Mouse (Mus musculus): ENCODE data around the gene Atg4d.
"Not testable (repeated sequence)": the region's sequence is repeated elsewhere in the genome, so short reads cannot be mapped to it uniquely, and the experiment has no call there.

Gene Atg4d

DNA sequence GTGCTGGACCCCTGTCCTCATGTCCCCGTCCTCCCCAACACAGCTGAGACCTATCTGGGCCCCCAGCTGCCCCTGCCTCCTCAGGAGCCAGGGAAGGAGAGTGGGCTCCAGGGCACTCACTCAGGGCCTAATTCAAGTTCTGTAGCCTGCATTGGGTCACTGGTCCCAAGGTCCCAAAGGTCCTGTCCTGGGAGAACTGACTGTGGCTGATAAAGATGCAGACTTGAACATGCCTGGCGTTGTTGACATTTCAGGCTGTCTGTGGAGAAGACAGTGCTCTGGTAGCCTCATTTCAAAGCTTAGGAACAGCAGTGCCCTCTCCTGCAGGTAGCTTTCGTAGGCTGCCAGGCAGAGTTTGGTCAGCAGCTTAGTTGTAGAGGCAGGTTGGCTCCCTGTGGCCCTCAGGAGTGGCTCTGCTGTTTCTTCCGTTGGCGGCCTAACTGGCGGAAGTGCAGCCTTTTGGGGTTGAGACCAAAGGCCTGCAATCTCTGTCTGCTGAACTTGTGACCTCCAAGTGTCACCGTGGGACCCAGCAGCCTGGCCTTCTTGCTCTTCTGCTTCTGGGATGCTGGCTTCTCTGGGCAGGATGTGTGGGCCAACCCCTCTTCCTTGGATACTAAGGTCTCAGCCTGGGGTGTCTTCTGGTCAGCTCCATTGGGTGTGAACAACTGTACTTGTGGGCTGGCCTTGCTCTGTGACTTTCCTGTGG lies 8.6 kb downstream of the Atg4d start:
- in situ Hi-C loops (cut with MboI, MseI), result no loop called here

DNA sequence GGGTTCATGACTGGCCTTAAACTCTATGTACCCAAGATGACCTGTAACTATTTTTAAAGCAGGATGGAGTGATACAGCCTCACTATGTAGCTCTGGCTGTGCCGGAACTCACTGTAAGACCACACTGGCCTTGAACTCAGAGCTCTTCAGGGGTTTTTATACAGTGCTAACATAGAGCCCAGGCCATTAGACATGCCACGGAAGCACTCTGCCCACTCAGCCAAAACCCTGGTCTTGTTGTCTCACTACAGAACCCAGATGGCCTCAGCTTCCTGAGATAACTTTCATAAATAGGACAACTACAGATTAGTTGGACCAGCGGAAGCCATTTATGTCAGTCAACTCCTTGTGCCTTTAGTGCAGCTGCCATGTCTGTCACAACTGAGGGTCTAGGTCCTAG lies 9.2 kb downstream of the Atg4d start:
- in situ Hi-C loops (cut with MboI, MseI), result no loop called here

DNA sequence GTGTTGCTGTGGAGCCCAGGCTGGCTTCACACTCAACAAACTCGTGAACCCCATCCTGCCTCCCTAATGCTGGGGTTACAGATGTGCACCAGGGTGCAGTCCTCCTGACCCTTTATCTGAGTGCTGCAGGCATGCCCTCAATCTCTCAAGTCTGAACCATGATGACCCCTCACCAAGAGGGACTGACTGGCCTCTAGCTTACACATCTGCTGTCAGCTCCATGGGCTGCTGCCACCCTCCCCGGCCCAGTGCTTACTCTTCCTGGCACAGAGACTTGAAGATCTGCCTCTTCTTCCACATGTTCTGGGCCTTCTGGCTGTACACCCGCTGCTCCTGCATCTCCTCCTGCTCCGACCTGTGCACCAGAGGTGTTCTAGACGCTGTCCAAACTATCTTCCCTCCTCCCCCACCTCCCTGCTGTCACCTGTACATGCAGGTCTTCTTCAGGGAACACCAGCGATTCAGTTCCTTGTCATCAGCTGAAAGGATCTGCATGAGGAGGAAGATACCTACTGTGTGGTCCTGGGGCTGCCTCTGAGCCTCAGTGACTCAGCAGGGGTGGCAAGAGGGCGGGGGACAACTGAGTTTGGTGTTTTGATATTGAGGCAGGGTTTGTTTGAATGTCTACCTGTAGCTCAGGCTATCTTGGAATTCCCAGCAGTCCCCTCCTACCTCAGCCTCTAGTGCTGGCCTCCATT lies 10.1 kb downstream of the Atg4d start:
- in situ Hi-C loops (cut with MboI, MseI), result no loop called here

DNA sequence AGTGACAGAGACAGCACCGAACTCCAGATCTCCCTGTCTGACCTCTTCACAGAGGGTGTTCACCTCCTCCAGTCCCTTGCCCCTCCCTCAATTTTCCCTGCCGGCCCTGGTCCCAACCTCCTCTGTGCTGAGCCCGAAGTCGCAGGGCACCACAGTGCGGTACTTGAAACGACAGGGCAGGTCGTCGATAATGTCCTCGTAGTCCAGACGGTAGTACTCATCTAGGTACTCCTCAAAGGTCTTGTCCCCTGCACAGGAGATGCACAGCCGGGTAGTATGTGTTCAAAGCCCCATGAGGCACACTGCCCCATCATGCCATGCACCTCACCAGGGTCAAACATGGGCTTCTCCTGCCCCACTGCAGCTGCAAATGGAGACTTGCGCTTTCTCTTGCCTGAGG lies 10.6 kb downstream of the Atg4d start:
- in situ Hi-C loops (cut with MboI, MseI), result no loop called here

DNA sequence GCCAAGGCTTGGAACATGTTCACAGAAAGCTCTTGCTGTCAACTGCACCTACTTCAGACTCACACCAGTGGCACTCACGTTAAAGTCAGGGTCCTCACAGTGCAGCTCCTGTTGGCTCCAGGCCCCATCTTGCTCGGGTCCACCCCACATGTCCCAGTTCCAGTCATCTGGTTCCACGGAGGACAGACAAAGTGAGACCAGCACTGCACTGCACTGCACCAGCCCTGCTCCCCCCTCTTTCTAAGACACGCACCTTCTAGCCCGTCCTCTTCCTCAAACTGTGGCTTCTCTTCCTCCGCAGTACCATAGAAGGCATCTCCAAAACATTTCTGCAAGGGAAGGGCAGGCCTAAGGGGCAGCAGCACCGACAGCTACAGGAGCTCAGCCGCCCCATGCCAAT lies 11.2 kb downstream of the Atg4d start:
- in situ Hi-C loops (cut with MboI, MseI), result no loop called here

DNA sequence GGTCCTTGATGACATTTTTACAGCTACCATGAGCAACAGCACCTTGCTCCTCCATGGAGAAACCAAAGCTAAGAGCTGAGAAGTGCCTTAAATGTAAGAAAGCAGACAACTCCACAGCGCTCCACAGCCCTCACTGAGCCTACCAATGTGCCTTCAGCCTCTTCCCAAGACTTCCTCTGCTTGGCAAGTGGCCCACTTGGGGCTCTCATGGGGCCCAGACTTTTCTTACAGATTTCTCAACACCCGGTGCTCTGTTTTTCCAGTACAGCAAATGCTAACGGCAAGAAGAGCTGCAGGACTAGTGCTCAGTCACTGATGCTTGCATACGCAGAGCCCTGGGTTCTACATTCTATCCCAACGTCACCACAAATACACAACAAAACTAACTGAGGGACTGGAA lies 12.7 kb downstream of the Atg4d start:
- in situ Hi-C loops (cut with MboI, MseI), result no loop called here

DNA sequence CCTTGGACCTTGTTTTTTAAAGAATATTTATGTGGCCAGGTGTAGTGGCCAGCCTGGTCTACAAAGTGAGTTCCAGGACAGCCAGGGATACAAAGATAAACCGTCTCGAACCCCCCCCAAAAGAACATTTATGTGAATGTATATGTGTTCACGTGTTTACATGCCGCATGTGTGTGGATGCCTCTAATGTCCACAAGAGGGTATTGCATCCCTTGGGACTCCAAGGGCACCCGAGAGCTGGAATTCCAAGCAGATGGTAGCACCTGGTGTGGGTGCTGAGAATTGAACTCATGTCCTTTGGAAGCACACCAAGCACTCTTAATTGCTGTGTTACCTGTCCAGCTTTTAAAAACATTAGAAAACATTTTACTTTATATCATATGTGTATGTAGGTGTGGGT lies 18.5 kb downstream of the Atg4d start:
- in situ Hi-C loops (cut with MboI, MseI), result no loop called here

DNA sequence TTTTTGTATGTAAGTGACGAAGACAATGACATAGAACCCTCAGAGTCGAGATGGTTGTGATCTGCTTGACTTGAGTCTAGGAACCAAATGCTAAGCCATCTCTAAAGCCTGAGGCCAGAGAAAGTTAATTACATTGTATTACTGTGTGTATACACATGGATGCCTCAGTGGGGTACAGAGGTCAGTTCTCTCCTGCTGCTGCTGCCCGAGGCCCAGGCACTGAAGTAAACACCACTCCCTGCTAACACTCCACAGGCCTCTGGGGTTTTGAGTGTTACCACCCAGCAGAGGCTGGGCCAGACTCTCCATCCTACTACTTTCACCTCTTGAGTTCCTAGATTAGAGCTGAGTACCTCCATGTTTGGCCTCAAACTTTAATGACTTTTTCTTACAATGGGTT lies 18.9 kb downstream of the Atg4d start:
- in situ Hi-C loops (cut with MboI, MseI), result no loop called here

DNA sequence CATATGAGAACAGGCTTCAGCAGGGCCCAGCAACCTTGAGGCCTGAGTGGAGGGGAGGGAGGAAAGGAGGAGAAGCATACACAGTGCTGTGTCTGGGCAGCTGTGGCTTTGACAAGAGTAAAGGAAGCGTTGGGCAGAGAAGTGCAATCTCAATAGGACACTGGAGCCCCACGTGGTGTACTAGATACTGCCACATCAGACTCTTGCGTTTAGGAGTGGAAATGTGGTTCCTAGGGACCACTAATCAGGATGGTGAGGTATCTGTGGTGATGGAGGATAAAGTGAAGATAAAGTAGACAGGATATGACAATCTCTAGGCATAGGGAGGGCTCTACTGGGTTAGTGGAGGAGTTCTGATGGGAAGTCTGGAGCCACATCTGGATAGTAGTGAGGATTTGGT lies 21.7 kb downstream of the Atg4d start:
- in situ Hi-C loops (cut with MboI, MseI), result no loop called here

DNA sequence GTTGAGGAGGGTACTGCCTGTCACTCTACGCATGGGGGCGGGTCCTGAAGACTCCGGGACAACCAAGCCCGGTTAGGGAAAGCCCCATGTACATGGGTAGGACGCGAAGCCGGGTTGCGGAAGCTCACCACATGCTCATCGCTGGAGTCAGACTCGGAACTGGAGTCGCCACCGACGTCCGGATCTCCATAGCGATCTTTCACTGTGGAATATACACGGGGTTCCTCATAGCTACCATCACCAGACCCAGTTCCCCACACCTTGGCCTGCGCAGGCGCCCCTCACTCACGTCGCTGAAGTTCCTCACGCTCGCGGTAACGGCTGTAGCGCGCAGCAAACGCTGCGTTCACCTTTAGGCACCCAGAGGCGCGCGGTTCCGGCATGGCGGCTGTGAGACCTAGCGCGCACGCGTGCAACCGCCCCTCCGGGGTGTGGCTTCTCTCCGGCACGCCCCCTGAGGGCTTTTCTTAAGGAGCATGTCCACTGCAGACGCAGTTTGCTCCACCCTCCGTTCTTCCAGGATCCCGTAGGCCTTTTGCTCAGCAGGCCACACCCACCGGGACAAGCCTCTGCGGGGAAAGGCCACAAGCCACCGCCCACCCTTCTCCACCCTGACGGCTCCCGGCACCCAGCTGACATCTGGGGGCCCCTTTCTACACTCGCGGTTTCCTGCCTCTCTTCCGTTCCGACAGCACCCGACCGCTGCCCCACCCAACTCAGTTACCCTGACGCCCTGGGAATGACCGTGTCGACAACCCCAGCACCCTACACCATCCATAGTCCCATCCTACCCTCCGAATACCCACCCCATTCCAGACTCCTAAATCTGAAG lies 22.7 kb downstream of the Atg4d start, which contains the start of gene Kri1:
Gene Kri1 (minus strand): TSS at position 399 of the 832 bp plus-strand sequence.
- in situ Hi-C loops (cut with MboI, MseI), result no loop called here

DNA sequence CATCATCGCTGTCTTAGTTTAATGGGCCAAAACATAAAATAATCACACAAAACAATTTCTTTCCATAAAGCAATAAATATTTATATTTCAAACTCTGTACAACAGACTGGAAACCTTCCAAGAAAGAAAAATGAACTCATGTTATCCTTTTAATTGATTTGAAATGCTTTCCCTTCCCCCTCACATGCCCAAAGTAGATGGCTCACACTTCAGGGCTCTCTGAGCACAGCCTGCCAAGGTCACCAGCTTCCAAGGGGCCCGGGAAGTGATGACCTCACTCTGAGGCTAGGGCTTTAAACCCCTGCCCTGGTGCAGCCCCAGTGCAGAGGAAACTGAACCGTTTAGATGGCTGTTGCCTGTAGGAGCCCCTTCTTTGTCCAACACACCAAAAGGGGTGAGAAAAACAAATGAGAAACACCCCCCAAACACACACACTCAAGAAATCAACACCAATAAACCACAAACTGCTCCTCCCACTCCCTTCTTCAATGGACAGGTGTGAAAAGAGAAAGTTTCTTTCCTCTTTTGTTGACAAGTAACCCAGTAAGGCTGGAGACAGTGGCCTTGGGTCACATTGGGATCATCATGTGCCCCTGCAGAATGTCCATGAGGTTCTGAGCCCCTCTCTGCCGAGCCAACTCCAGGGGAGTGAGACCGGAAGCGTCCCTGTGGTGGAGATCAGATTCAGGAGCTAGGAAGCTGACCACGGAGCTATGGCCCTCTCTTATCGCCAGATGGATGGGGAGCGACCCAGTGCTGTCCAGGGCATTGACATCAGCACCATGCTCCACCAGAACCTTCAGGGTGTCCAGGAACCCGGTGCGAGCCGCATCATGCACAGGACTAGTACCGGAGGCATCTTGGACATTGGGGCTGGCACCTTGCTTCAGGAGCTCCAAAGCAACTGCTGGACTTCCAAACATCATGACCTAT lies 23.6 kb downstream of the Atg4d start:
- in situ Hi-C loops (cut with MboI, MseI), result no loop called here

DNA sequence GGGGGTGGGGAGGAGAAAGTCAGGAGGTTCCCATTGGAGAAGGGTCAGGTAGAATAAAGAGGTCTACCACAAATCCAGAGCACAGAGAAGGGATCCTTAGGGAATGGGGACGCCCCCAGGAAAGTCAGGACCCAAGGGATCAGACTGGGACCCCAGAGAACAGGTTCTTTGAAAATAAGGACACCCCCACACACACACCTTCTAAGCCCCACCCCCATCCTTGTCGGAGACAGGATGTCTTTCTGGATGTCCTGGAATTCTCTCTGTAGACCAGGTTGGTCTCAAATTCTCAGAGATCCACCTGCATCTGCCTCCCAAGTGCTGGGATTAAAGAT lies 24.2 kb downstream of the Atg4d start:
- in situ Hi-C loops (cut with MboI, MseI), result no loop called here

DNA sequence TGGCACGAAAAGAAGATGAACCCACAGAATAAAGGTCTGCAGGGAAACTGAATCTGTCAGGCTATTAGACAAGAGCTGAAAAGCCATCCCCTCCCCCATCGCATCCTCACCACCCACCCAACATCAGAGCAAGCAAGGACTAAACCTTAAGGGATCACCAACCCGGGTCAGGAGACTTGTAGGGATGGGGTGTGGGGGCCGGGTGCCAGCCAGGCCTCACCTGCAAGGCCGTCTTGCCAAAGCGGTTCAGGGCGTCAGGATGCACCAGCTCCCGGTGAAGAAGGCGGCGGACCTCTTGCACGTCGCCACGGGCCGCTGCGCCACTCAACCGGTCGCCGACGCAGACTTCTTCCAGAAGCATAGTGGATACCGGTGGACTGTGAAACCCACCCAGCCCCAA lies 25.5 kb downstream of the Atg4d start:
- in situ Hi-C loops (cut with MboI, MseI), result no loop called here

DNA sequence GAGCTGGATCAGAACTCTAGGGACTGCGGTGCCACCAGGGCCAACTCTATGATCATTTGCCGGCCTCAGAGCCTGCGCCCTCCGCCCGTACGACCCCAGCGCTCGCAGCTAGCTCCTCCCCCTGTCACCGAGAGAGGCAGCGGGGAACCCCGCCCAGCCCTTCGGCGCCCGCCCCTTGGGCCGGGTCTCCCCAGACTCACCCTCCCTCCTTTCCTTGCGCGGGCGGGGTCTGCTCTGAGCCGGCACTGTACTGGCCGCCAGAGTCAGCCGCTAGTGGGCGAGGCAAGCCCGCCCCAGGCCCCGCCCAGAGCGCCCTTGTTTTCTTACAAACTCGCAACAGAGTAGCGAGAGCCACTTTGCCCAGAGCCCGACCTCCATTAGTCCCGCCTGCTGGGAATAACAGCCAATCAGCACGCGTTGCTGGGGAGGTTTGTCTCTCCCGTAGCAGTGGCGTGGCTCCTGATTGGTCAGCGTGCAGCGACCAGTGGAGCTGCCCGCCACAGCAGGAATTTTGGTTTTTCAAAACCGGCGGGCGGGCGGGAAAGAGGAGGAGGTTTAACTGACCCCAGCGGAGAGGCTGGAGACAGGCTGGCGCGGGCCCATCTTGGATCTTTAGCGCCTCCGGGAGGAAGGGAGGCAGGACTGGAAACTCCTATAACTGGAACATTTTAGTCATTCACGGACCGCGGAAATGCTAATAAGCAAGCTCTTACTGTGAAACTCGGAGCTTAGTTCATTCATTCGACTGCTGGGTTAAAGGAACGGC lies 26.1 kb downstream of the Atg4d start, which contains the start of gene Cdkn2d:
Gene Cdkn2d (minus strand): TSS at position 386 of the 766 bp plus-strand sequence.
- in situ Hi-C loops (cut with MboI, MseI), result no loop called here

DNA sequence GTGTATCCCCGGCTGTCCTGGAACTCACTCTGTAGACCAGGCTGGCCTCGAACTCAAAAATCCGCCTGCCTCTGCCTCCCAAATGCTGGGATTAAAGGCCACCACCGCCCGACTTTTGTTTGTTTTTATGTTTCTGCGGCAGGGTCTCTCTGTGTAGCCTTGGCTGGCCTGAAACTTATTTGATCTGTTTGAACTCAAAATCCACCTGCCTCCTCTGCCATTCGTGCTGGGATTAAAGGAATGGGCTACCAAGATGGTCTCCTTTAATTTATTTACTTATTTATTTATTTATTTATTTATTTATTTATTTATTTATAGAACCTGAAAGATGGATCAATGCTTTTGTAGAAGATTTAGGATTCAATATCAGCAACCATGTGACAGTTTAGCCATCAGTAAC lies 26.8 kb downstream of the Atg4d start:
- in situ Hi-C loops (cut with MboI, MseI), result not testable (repeated sequence)

DNA sequence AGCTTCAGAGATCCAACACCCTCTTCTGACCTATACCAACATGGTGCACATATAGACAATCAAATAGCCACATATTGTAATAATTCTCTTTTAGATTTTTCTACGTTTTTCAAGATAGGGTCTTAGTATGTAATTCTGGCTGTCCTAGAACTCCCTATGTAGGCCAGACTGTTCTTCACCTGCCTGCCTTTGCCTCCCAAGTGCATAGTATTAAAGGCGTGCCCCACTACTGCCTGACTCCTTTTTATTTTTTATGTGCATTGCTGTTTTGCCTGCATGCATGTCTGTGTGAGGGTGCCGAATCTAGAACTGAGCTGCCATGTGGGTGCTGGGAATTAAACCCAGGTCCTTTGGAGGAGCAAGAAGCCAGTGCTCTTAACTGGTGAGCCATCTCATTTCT lies 27.2 kb downstream of the Atg4d start:
- in situ Hi-C loops (cut with MboI, MseI), result no loop called here

DNA sequence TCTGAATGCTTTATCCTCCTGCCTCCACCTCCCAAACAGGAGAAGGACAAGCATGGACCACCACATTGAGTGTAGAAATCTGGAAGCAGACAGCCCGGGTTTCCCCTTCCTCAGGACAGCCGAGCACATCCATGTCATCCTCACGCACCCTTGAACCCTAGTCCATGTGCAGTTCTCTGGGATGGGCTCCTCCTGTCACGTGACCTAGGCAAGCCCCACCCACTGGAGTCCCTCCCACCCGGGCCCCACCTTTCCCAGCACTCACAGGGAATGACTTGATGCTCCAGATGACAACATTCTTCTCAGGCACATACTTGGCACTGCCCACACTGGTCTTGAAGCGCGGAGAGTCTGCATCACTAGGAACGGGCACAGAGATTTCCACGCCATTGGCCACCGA lies 33.9 kb downstream of the Atg4d start:
- in situ Hi-C loops (cut with MboI, MseI), result no loop called here

DNA sequence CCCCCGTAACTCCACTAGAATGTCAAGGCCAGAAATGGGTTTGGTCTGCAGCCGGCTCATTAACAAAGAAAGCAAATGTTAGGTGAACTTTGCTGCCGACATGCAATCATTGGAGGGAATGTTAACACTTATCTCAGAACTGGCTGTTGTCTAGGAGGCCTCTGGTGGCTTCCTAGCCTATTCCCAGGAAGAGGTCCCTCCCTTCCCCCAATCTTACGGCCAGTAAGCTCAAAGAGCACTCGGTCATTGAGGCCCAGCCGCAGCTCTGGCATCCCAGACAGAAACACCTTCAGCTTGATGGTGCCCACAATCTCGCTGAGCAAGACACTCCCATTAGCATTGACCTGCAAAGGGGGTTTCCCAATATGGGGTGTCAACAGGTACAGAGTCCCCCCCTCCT lies 40.0 kb downstream of the Atg4d start:
- in situ Hi-C loops (cut with MboI, MseI), result no loop called here

DNA sequence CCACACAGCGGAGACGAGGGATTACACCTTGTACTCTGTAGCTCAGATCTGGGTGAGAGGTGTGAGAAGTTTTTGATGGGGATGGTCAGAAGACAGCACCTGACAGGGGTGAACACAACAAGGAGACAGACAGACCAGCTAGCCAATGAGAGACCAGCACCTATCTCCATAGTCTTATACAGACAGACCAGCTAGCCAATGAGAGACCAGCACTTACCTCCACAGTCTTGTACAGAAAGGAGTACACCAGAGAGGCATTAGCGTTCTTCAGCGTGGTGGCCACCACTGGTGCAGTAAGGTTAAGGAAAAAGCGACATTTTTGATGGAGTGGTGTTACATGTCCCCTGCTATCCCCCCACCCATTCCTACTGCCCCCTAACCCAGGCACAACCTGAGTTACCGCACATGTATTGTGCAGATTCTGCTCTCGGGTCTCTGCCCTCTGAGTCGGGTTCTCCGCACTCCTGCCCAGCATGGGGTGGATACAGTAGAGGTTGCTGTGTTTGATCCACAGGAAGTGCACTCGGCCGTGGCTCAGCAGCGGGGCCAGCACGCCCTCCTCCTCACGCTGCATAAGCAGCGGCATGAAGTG lies 44.2 kb downstream of the Atg4d start:
- in situ Hi-C loops (cut with MboI, MseI), result no loop called here

DNA sequence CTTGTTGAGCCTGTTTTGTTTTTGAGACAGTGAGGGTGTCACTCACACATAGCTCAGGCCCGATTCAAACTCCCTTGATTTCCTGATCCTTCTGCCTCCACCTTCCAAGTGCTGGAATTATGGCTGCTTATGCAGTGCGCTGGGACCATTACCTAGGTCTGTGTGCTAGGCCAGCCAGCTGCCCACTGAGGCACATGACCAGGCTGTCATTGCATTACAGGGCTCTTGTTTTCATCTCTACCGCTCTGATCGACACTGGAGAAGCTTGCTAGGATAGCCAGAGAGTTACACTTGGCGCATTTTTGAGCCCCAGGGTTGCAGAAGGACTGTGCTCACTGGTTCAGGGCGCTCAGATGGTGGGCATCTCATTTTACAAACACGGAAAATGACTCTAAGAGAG lies 46.6 kb downstream of the Atg4d start:
- in situ Hi-C loops (cut with MboI, MseI), result no loop called here
